Mouse (Mus musculus) fibroblast of lung, adult 2 months (primary cell): ENCODE data around the gene Mgme1.

Experiments
- DNase-seq: peaks from one replicate; pipeline ENCODE4 v3.0.0-alpha.2; 2011; ENCODE audit warnings: low read depth

Gene Mgme1

DNA sequence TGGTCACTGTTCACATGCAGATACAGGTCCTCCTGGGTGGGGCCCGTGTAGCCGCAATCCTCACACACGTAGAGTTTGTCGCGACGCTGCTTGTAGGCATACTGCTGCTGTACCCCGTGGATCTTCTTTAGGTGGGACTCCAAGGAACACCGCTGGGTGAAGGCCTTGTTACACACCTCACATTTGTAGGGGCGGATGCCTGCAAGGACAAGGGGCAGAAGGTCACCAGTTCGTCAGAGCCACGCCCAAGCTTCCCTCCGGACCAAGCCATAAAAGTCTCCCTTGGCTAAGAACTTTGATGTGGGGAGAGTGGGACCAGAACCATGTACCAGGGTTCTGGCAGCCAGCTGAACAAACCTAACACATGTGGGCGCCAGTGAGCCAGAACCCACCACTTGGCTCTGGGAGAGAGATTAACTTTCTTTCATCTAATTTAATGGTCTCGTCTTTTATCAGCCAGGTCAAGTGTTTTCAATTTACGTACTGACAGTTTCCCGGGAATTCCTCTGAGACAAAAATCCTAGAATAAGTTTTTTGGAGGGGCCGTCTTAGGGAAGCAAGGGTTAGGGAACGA lies 35.3 kb downstream of the Mgme1 start:
- no peak for DNase-seq

DNA sequence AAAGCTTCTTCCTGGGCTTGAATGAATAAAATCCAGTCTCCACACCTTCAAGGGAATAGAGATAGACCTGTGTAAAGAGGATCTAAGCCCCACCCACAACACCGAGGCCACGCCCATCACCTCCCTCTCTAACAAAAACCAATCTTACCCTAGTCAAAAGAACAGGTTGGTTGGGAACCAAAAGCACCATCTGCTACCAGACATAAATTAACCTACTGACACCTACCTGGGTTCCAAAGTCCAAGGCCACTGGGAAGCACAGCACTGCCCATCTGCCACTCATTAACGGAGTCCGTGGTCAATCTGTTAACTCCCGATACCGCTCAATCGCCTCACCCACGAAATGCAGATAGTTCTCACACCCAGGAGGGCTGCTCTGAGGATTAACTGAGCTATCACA lies 38.1 kb downstream of the Mgme1 start:
- no peak for DNase-seq

DNA sequence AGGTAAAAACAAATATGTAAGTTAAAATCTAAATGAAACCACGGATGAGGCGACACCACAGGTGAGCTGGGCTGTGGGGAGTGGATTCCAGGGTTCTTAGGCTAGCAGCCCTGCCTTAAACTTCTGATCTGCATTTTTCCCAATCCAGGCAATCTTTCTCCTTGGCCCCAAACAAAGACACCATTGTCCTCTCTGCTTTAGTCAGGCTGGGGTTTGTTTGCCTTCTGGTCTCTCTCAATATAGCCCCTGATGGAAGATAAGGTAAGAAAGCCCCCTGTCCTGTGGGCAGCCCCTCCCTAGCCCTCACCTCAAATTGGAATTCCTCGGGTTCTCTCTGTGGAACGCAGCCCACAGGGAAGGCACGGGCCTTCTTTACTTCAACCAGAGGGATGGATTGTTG lies 39.8 kb downstream of the Mgme1 start:
- peak; percentile 7 for DNase-seq

DNA sequence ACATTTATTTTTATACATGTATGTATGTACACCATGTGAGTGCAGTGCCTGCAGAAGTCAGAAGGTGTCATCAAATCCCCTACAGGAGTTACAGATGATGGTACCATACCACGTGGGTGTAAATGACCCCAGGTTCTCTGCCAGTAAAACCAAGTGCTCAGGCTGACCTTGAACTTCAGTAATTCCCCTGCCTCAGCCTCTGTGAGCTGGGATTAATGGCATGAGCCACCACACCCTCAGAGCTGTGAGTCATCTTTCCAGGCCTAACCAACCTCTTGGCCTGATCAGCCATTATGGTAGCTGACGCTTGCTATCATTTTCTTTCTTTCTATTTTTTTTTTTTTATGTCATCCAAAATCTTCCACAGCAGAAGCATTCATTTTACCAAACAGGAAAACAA lies 40.9 kb downstream of the Mgme1 start:
- DNase-seq = no peak

DNA sequence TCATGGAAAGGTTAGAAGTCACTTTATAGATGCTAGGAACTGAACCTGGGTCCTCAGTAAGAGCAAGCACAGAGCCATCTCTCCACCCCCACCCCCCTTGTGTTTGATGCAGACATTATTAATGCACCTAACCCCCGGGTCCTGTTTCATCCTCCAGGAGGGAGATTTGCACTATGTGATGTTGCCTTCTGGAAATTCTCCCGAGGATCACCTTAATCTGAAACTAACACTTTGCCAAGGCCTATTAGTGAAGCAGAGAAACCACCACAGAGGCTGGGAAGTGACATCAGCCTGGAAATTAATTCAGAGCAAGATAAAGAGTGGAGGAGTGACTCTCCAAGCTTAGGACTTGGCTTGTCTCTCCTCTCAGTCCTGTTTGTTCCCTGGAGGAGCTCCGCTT lies 53.8 kb downstream of the Mgme1 start:
- no peak for DNase-seq

DNA sequence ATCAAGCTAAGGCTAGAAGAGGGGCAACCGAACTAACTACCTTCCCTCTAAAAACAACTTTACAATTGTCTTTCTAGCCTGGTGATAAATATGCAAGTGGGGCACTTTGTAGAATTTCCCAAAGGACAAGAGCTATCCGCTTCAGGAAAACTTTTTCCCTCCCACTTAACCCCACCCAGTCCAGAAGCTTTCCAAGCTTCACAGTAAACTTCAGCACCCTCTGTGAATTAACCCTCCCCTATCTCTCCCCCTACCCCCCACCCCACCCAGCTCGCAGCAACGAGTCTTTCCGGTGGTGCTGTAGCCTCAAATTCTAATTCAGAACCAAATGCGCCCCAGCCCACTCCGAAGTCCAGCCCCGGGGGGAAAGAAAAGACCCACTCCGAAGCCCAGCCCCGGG lies 59.0 kb downstream of the Mgme1 start:
- no peak for DNase-seq

DNA sequence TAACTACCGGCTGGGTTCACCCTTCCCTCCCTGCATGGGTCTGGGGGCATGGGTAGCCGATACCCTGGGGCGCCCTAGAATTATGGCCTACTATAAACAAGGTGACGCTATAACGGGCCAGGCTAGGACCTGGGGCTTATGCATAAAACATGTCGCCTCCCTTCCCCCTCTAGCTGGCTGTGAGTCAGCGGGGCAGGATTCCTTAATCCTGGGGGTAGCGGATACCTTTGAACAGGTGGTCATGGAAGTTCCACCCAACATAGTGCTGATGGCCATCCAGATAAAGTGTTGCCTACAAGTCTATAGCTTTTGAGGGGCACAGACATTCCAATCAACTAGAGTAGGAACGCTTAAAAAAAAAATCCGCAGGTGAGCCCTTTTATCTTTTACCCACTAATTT lies 59.5 kb downstream of the Mgme1 start:
- no peak for DNase-seq

DNA sequence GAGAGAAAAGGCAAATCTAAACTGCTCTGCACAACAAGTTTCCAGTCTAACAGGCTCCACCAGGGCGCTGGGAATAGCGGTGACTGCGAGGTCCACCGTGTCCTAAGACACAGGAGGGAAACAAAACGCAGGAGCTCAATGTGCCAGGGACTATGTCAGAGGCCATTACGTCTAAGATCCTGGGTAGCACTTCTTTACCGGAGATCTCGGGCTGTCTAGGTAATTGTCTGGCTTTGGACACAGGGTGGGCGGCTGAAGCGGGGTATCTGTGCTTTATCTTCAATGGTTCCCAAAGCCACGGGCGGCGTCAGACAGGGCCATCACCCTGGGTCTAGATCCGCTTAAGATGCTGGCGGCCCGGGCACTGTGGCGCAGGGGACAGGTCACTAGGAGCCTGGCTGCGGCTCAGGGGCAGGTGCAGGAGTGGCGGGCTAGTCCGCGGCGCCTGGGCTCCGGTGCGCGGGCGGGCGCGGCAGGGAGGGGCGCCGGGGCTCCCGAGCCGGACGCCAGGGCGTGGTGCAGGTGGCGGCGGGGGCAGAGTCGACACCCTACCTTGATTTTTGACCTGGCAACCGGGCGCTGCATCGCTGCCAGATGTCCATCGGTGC lies 60.0 kb downstream of the Mgme1 start:
- no peak for DNase-seq
